Mouse (Mus musculus) G1E (cell line): ENCODE data around the gene Golga5.

Experiments
- CTCF ChIP-seq: IDR thresholded peaks from 2 replicates; pipeline ENCODE4 v1.5.1; 2012; ENCODE audit warnings: low read depth, low read length, inconsistent platforms, mixed read lengths
- TAL1 ChIP-seq: conservative IDR thresholded peaks from 2 replicates; pipeline ENCODE4 v1.6.1; 2012; ENCODE audit warnings: low read depth, low read length, inconsistent platforms, mixed read lengths

DNA sequence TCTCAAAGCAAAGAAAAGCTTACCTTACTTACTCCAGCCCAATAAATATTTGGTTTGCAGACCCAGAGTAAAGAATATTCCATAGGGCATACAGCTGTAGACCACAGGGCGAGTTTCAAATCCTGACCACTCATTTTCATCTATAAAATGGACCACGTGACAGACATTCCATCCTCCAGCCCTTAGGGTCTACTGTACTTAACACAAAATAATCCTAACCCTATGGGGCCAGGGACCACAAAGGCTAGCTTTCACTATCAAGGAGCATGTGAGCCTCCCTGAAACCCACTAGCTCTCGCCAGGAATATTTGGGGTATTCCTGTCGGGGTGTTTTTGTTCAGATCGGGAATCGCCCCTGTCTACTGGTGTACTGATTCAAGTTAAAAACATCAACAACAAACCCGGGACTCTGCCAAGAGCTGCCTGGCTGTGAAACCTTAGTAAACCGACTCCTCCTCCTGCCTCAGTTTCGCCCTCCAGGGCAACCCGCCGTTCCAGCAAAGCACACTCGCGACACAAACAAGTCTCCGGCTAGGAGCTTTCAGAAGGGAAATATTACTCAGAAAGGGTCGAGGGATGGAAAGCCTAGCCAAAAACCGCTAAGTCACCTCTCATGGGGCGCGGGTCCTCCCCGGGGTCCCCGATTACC lies 29.8 kb upstream of the Golga5 start:
- TF ChIP-seq CTCF (no peak), TAL1 (no peak)
